Mouse (Mus musculus) mouse trophoblast stem cell (cell line): ENCODE results near the gene Slc25a47.

Experiments
- in situ Hi-C, 2 experiments: fragments of 300-500 bp; cut with MseI, MboI; formaldehyde crosslinking; loops; 2 replicates in 1 of 2; 3 replicates in 1 of 2; pipeline ENCODE4 v1.15.1; 2025

Gene Slc25a47

GRCm38 (mm10) chr12:108905620-108906302, 69.9 kb downstream of the Slc25a47 start:
- in situ Hi-C loops, result no loop called here

GRCm38 (mm10) chr12:108906398-108906797, 70.6 kb downstream of the Slc25a47 start:
- in situ Hi-C loops, result no loop called here
